Mouse (Mus musculus): Measurements from ENCODE around the gene Ncr1. TPM values are rescaled to one million over a fixed set of nuclear protein-coding genes. Genes with fewer than 3 reads are reported as not detected.
"Not testable (repeated sequence)": the region's sequence is repeated elsewhere in the genome, so short reads cannot be mapped to it uniquely, and the experiment has no call there.

Ncr1 gene
- total and polyA plus RNA-seq, 3 experiments: not detected

DNA sequence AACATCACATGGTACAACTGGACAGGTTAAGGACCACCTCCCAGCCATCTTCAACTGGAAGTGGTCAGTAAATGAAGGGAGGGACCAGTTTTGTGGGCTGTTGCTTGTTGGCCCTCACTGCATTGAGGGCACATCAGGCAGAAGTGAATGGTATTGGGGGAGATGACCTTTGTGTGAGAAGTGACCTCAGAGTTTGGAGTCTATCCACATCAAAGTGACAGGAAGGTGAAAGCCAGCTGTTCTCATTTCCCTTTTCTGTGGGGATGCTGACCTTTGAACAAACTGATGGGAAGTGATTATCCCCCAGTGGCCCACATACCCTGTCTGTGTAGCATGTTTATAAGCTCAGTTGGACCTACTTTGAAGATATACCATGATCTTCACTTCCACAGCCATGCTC is 37.4 kb upstream of the Ncr1 start:
- H3K9ac ChIP-seq (ENCODE audit: insufficient read depth, low read depth): no peak overlapping the region
- H3K4me1 ChIP-seq (ENCODE audit: control insufficient read depth in 1 of 2, insufficient read depth in 2 of 2): peaks cover 0 to 10% of the 10 kb centered on the region in 2 experiments; a peak in 1 of 4 replicates
- in situ Hi-C loops (cut with MboI; ENCODE audit: low pct_ligation_motif_present, low pct_unique_long_range_greater_than_20kb, low sequenced_read_pairs) (no loop called here), dilution Hi-C loops (cut with MboI; ENCODE audit: extremely low pct_ligation_motif_present, extremely low pct_unique_long_range_greater_than_20kb, low sequenced_read_pairs) (no loop called here)
- no peaks in the 10 kb centered on the region for H3K27me3 ChIP-seq (replicated peaks)
- no peak overlapping the region for H3K27ac ChIP-seq (ENCODE audit: insufficient read depth, low read depth)
- H3K4me2 ChIP-seq (ENCODE audit: insufficient read depth, low read depth, poor library complexity, severe bottlenecking): no peak overlapping the region
- no peaks in the 10 kb centered on the region for H3K36me3 ChIP-seq (replicated peaks in 1 of 2; ENCODE audit: control insufficient read depth in 1 of 2, insufficient read depth in 1 of 2, low read length in 1 of 2)
- TF ChIP-seq MEF2A (IDR thresholded peaks at IDR 0.05; ENCODE audit: borderline replicate concordance, low read depth, low read length) (no peak), USF1 (IDR thresholded peaks at IDR 0.05; ENCODE audit: low read depth, low read length) (no peak), MYC (IDR thresholded peaks at IDR 0.05; ENCODE audit: low read depth, low read length) (no peak), HCFC1 (IDR thresholded peaks at IDR 0.05; ENCODE audit: low read depth, low read length) (no peak), POLR2AphosphoS2 (IDR thresholded peaks at IDR 0.05; ENCODE audit: low read depth, low read length) (no peak), EP300 (IDR thresholded peaks at IDR 0.05; ENCODE audit: low read length) (no peak), MAFK (IDR thresholded peaks at IDR 0.05; ENCODE audit: insufficient replicate concordance, low read length) (no peak), CHD1 (IDR thresholded peaks at IDR 0.05; ENCODE audit: low read depth, low read length) (no peak), PAX5 (IDR thresholded peaks at IDR 0.05; ENCODE audit: low read length) (no peak), UBTF (IDR thresholded peaks at IDR 0.05; ENCODE audit: low read depth, low read length) (no peak), JUN (IDR thresholded peaks at IDR 0.05; ENCODE audit: insufficient read depth, low read depth, low read length) (no peak), USF2 (conservative IDR thresholded peaks at IDR 0.05; ENCODE audit: low read depth, low read length) (no peak), CHD2 (IDR thresholded peaks at IDR 0.05; ENCODE audit: low read length) (no peak), MAX (IDR thresholded peaks at IDR 0.05; ENCODE audit: low read length) (no peak), JUND (conservative IDR thresholded peaks at IDR 0.05; ENCODE audit: low read depth, low read length) (no peak), ELF1 (IDR thresholded peaks at IDR 0.05; ENCODE audit: low read depth, low read length) (no peak), MXI1 (IDR thresholded peaks at IDR 0.05; ENCODE audit: low read depth, low read length) (no peak), E2F4 (IDR thresholded peaks at IDR 0.05; ENCODE audit: insufficient replicate concordance, low read depth, low read length) (no peak), NELFE (IDR thresholded peaks at IDR 0.05; ENCODE audit: low read depth, low read length) (no peak)
- H3K4me3 ChIP-seq (replicated peaks in 1 of 3; ENCODE audit: low read depth in 2 of 3, low read length in 2 of 3, poor library complexity in 1 of 3): no peak overlapping the region
- H3K9me3 ChIP-seq (replicated peaks; ENCODE audit: low read length): no peaks in the 10 kb centered on the region
- H3K79me2 ChIP-seq (replicated peaks; ENCODE audit: control insufficient read depth, extremely low read depth, insufficient read depth, poor library complexity, severe bottlenecking): no peaks in the 10 kb centered on the region
- DNase-seq (ENCODE audit: extremely low read depth): no peak

DNA sequence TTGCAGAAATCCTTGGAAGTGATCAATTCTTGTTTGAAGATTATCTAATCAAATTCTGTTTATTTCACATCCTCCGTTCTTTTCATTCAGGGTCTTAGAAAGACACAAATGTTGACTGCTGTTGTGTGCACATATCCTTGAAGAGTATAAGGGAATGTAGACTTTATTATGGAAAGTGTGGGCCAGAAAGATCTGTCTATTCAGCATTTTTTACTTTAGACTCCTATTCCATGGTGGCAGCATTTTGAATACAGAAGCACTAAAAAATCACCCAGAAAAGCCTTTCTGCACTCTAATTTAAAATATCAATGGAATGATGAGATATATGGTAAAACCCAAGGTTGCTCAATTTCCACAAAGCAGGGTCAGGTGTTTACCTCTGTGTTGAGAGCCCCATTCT is 34.1 kb upstream of the Ncr1 start:
- Histone ChIP-seq H3K4me1 (ENCODE audit: control insufficient read depth in 1 of 2, insufficient read depth in 2 of 2) (peaks cover 0 to 5% of the 10 kb centered on the region in 2 experiments; a peak in 1 of 4 replicates), H3K9me3 (replicated peaks; ENCODE audit: low read length) (no peaks in the 10 kb centered on the region), H3K9ac (ENCODE audit: insufficient read depth, low read depth) (no peak overlapping the region), H3K4me2 (ENCODE audit: insufficient read depth, low read depth, poor library complexity, severe bottlenecking) (no peak overlapping the region), H3K4me3 (replicated peaks in 1 of 3; ENCODE audit: low read depth in 2 of 3, low read length in 2 of 3, poor library complexity in 1 of 3) (no peak overlapping the region), H3K36me3 (replicated peaks in 1 of 2; ENCODE audit: control insufficient read depth in 1 of 2, insufficient read depth in 1 of 2, low read length in 1 of 2) (no peaks in the 10 kb centered on the region), H3K79me2 (replicated peaks; ENCODE audit: control insufficient read depth, extremely low read depth, insufficient read depth, poor library complexity, severe bottlenecking) (no peaks in the 10 kb centered on the region), H3K27me3 (replicated peaks) (no peaks in the 10 kb centered on the region), H3K27ac (ENCODE audit: insufficient read depth, low read depth) (no peak overlapping the region)
- in situ Hi-C loops (cut with MboI; ENCODE audit: low pct_ligation_motif_present, low pct_unique_long_range_greater_than_20kb, low sequenced_read_pairs) (no loop called here), dilution Hi-C loops (cut with MboI; ENCODE audit: extremely low pct_ligation_motif_present, extremely low pct_unique_long_range_greater_than_20kb, low sequenced_read_pairs) (no loop called here)
- TF ChIP-seq MAFK (IDR thresholded peaks at IDR 0.05; ENCODE audit: insufficient replicate concordance, low read length): peak; percentile 84
- no peak for TF ChIP-seq TCF12 (IDR thresholded peaks at IDR 0.05; ENCODE audit: low read depth, low read length)
- no peak for DNase-seq (ENCODE audit: extremely low read depth)

DNA sequence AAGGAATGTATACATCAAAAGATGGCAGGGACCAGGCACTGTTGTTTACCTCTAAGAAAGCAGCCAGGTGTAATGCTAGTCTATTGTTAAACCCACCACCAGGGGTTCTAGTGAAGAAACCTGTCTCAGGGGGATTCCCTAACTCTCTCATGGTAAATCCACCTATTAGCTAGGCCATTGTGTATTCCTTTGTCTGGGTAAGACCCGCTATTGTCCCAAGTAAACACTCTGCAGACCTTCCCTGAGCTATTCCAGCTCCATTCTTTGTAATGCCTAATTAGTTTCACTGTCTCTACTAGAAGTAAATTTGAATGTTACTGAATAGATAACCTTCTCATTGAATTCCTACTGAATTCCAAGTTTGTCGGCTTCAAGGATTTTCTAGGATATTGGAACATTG is 24.4 kb upstream of the Ncr1 start:
- DNase-seq (ENCODE audit: extremely low read depth); H3K36me3 ChIP-seq (replicated peaks in 1 of 2; ENCODE audit: control insufficient read depth in 1 of 2, insufficient read depth in 1 of 2, low read length in 1 of 2); dilution Hi-C loops (cut with MboI; ENCODE audit: extremely low pct_ligation_motif_present, extremely low pct_unique_long_range_greater_than_20kb, low sequenced_read_pairs); H3K9me3 ChIP-seq (replicated peaks; ENCODE audit: low read length); H3K27ac ChIP-seq (ENCODE audit: insufficient read depth, low read depth); H3K9ac ChIP-seq (ENCODE audit: insufficient read depth, low read depth); H3K4me1 ChIP-seq (ENCODE audit: control insufficient read depth in 1 of 2, insufficient read depth in 2 of 2); H3K27me3 ChIP-seq (replicated peaks); in situ Hi-C loops (cut with MboI; ENCODE audit: low pct_ligation_motif_present, low pct_unique_long_range_greater_than_20kb, low sequenced_read_pairs); H3K4me2 ChIP-seq (ENCODE audit: insufficient read depth, low read depth, poor library complexity, severe bottlenecking); H3K79me2 ChIP-seq (replicated peaks; ENCODE audit: control insufficient read depth, extremely low read depth, insufficient read depth, poor library complexity, severe bottlenecking); H3K4me3 ChIP-seq (replicated peaks in 1 of 3; ENCODE audit: low read depth in 2 of 3, low read length in 2 of 3, poor library complexity in 1 of 3): not testable (repeated sequence)

DNA sequence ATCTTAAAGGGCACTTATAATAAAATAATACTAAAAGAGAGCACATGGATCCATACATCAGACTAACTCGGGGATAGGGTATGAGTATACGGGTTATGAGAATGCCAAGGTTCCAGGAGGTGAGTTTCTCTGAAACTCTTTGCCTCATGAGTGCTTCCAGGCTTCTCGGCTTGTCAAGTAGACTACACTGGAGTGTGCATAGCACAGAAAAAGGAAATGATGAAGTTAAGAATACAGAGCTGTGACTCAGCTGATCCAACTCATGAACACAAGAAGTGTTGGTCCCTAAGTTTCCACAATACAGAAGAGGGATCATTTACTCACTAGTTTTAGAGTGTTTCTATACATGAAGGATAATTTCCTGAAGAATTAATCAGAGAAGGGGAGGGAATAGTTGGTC is 24.0 kb upstream of the Ncr1 start:
- H3K27me3 ChIP-seq (replicated peaks); H3K9me3 ChIP-seq (replicated peaks; ENCODE audit: low read length); H3K4me2 ChIP-seq (ENCODE audit: insufficient read depth, low read depth, poor library complexity, severe bottlenecking); H3K9ac ChIP-seq (ENCODE audit: insufficient read depth, low read depth); H3K4me1 ChIP-seq (ENCODE audit: control insufficient read depth in 1 of 2, insufficient read depth in 2 of 2); H3K36me3 ChIP-seq (replicated peaks in 1 of 2; ENCODE audit: control insufficient read depth in 1 of 2, insufficient read depth in 1 of 2, low read length in 1 of 2); in situ Hi-C loops (cut with MboI; ENCODE audit: low pct_ligation_motif_present, low pct_unique_long_range_greater_than_20kb, low sequenced_read_pairs); DNase-seq (ENCODE audit: extremely low read depth); H3K79me2 ChIP-seq (replicated peaks; ENCODE audit: control insufficient read depth, extremely low read depth, insufficient read depth, poor library complexity, severe bottlenecking); H3K4me3 ChIP-seq (replicated peaks in 1 of 3; ENCODE audit: low read depth in 2 of 3, low read length in 2 of 3, poor library complexity in 1 of 3); dilution Hi-C loops (cut with MboI; ENCODE audit: extremely low pct_ligation_motif_present, extremely low pct_unique_long_range_greater_than_20kb, low sequenced_read_pairs); H3K27ac ChIP-seq (ENCODE audit: insufficient read depth, low read depth): not testable (repeated sequence)
